Mouse (Mus musculus) mouse trophoblast stem cell (cell line): ENCODE measurements around the gene Gm20388.

ENCODE experiments used
- in situ Hi-C, 2 experiments: fragments of 300-500 bp; cut with MseI, MboI; formaldehyde crosslinking; loops; 2 replicates in 1 of 2; 3 replicates in 1 of 2; pipeline ENCODE4 v1.15.1; 2025

The Gm20388 gene

GRCm38 (mm10) chr8:119915298-119915697 is 4.7 kb downstream of the Gm20388 start:
- in situ Hi-C loops: no loop called here

GRCm38 (mm10) chr8:119916237-119916892 is 5.7 kb downstream of the Gm20388 start:
- in situ Hi-C loops: no loop called here

- in situ Hi-C loops: no loop called here
Observed at GRCm38 (mm10) chr8:119917415-119917814, 6.8 kb downstream of the Gm20388 start.

GRCm38 (mm10) chr8:119918155-119918567 is 7.5 kb downstream of the Gm20388 start:
- in situ Hi-C loops: no loop called here

- in situ Hi-C loops: no loop called here
Observed at GRCm38 (mm10) chr8:119923259-119923658, 12.6 kb downstream of the Gm20388 start.

GRCm38 (mm10) chr8:119925428-119925827 is 14.8 kb downstream of the Gm20388 start:
- in situ Hi-C loops: no loop called here

GRCm38 (mm10) chr8:119926474-119926873 is 15.8 kb downstream of the Gm20388 start:
- in situ Hi-C loops: no loop called here

GRCm38 (mm10) chr8:119927422-119928092 is 16.9 kb downstream of the Gm20388 start:
- in situ Hi-C loops: no loop called here

- in situ Hi-C loops: no loop called here
Observed at GRCm38 (mm10) chr8:119931317-119931716, 20.7 kb downstream of the Gm20388 start.

GRCm38 (mm10) chr8:119933681-119934080 is 23.0 kb downstream of the Gm20388 start:
- in situ Hi-C loops: no loop called here

GRCm38 (mm10) chr8:119935541-119935940 is 24.9 kb downstream of the Gm20388 start:
- in situ Hi-C loops: no loop called here

- in situ Hi-C loops: no loop called here
Observed at GRCm38 (mm10) chr8:119938481-119938880, 27.8 kb downstream of the Gm20388 start.

- in situ Hi-C loops: no loop called here
Observed at GRCm38 (mm10) chr8:119939336-119939735, 28.7 kb downstream of the Gm20388 start.

- in situ Hi-C loops: no loop called here
Observed at GRCm38 (mm10) chr8:119941471-119941870, 30.8 kb downstream of the Gm20388 start.

- in situ Hi-C loops: no loop called here
Observed at GRCm38 (mm10) chr8:119943616-119944015, 33.0 kb downstream of the Gm20388 start.

- in situ Hi-C loops: no loop called here
Observed at GRCm38 (mm10) chr8:119944096-119944811, 33.6 kb downstream of the Gm20388 start.

- in situ Hi-C loops: no loop called here
Observed at GRCm38 (mm10) chr8:119946326-119946865, 35.8 kb downstream of the Gm20388 start.

- in situ Hi-C loops: no loop called here
Observed at GRCm38 (mm10) chr8:119947653-119948052, 37.0 kb downstream of the Gm20388 start.

- in situ Hi-C loops: no loop called here
Observed at GRCm38 (mm10) chr8:119948340-119948739, 37.7 kb downstream of the Gm20388 start.

- in situ Hi-C loops: no loop called here
Observed at GRCm38 (mm10) chr8:119952282-119952681, 41.6 kb downstream of the Gm20388 start.

GRCm38 (mm10) chr8:119952747-119953146 is 42.1 kb downstream of the Gm20388 start:
- in situ Hi-C loops: no loop called here

- in situ Hi-C loops: no loop called here
Observed at GRCm38 (mm10) chr8:119955333-119955732, 44.7 kb downstream of the Gm20388 start.
